Mouse (Mus musculus): Measurements from ENCODE around the gene Wnk1. TPM values are rescaled to one million over a fixed set of nuclear protein-coding genes. Genes with fewer than 3 reads are reported as not detected.

The Wnk1 gene
- polyA plus RNA-seq, 1 experiment from 2014 or later: 40.7 TPM

DNA sequence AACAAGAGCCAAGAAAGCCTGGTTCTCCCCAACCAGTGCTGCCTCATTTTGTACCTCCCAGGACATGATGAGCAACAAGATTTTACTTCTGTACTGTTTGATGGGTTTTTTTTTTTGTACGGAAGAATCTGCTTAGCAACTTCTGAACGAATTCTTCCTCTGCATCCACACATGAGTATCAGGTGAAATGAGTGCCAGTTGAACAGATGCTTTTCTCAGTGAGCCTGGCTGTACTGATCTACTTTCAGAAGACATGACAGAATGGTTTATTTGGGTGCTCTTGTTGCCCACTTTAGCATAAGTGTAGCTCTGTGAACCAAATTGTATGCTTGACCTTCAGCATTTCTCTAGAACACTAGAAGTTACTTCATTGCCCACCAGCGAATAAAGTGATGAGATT, 16.4 kb downstream of the Wnk1 start:
- WGBS: 91% methylated on average over 3 of the region's 3 CpGs
- Histone ChIP-seq H3K4me1 (ENCODE audit: insufficient read depth, low read length) (no peaks in the 10 kb centered on the region), H3K9me3 (ENCODE audit: low read length) (no peaks in the 10 kb centered on the region), H3K9ac (replicated peaks; ENCODE audit: low read length) (no peak overlapping the region), H3K27ac (ENCODE audit: low read length) (no peak overlapping the region), H3K4me3 (ENCODE audit: low read length) (no peak overlapping the region), H3K4me2 (replicated peaks; ENCODE audit: low read depth, low read length) (no peak overlapping the region), H3K27me3 (ENCODE audit: insufficient read depth, low read length) (no peaks in the 10 kb centered on the region), H3K36me3 (ENCODE audit: insufficient read depth, low read length) (0 out of 2 replicates have a peak, but pooled peaks cover 4% of the 10 kb centered on the region)
- no peak for ATAC-seq (ENCODE audit: low FRiP score, low TSS enrichment)

DNA sequence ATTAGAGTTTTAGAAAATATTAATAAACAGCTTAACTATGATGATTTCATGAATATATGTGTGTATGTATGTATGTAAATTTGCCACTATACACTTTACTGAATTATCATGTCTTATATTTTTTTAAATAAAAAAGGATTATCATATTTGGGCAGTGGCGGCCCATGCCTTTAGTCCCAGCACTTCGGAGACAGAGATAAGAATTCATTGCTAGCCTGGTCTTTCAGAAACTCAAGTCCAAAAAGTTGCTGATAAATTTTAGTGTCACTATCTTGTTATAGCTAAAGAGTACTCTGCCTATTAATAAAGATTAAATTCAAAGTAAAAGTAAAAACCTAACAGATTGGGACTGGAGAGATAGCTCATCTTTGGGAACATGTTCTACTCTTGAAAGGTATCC, 18.8 kb downstream of the Wnk1 start:
- Histone ChIP-seq H3K4me3 (ENCODE audit: low read length) (no peak overlapping the region), H3K4me1 (ENCODE audit: insufficient read depth, low read length) (no peaks in the 10 kb centered on the region), H3K36me3 (ENCODE audit: insufficient read depth, low read length) (no peaks in the 10 kb centered on the region), H3K9ac (replicated peaks; ENCODE audit: low read length) (no peak overlapping the region), H3K27ac (ENCODE audit: low read length) (no peak overlapping the region), H3K27me3 (ENCODE audit: insufficient read depth, low read length) (no peaks in the 10 kb centered on the region), H3K9me3 (ENCODE audit: low read length) (no peaks in the 10 kb centered on the region), H3K4me2 (replicated peaks; ENCODE audit: low read depth, low read length) (no peak overlapping the region)
- 92% methylated on average over 2 of the region's 2 CpGs for WGBS
- ATAC-seq (ENCODE audit: low FRiP score, low TSS enrichment): no peak

DNA sequence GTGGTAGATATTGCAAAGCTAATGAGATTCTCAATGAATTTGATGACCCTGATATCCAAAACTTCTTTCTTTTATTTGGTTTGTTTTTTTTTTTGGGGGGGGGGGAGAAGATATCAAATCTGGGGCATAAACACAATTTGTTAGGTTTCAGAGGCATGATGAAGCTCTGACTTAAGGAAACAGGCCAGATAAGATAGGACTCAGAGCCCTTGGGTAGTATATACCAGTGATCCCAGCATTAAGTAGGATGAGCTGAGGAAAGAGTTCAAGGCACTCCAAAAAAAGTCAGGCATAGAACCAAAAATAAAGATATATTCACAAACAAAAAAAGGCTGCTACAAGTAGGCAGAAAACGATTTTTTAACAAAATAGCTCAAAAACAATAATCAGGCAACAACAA, 25.3 kb downstream of the Wnk1 start:
- WGBS: 83% methylated on average over 1 of the region's 1 CpGs
- Histone ChIP-seq H3K4me2 (replicated peaks; ENCODE audit: low read depth, low read length) (no peak overlapping the region), H3K9me3 (ENCODE audit: low read length) (no peaks in the 10 kb centered on the region), H3K9ac (replicated peaks; ENCODE audit: low read length) (no peak overlapping the region), H3K4me3 (ENCODE audit: low read length) (no peak overlapping the region), H3K36me3 (ENCODE audit: insufficient read depth, low read length) (no peaks in the 10 kb centered on the region), H3K27me3 (ENCODE audit: insufficient read depth, low read length) (no peaks in the 10 kb centered on the region), H3K4me1 (ENCODE audit: insufficient read depth, low read length) (no peaks in the 10 kb centered on the region), H3K27ac (ENCODE audit: low read length) (no peak overlapping the region)
- no peak for ATAC-seq (ENCODE audit: low FRiP score, low TSS enrichment)

DNA sequence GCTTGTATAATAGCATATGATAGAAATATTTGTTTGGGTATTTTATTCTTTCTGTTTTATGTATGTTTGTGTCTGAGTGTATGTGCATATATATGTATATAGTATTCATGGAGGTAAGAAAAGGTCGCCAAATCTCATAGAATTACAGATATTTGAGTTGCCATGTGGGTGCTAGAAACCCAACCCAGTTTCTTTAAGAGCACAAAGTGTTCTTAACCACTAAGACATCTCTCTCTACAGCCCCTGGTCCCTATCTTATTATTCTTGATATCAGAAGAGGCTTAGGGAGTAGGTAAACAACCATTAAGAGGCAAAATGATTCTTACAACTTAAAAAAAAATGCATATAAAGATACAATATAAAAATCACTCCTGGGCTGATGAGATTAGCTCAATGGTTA, 27.0 kb downstream of the Wnk1 start:
- H3K9me3 ChIP-seq (ENCODE audit: low read length): no peaks in the 10 kb centered on the region
- H3K27ac ChIP-seq (ENCODE audit: low read length): no peak overlapping the region
- no peak overlapping the region for H3K9ac ChIP-seq (replicated peaks; ENCODE audit: low read length)
- no peaks in the 10 kb centered on the region for H3K4me1 ChIP-seq (ENCODE audit: insufficient read depth, low read length)
- no peaks in the 10 kb centered on the region for H3K27me3 ChIP-seq (ENCODE audit: insufficient read depth, low read length)
- no peaks in the 10 kb centered on the region for H3K36me3 ChIP-seq (ENCODE audit: insufficient read depth, low read length)
- H3K4me2 ChIP-seq (replicated peaks; ENCODE audit: low read depth, low read length): no peak overlapping the region
- no peak overlapping the region for H3K4me3 ChIP-seq (ENCODE audit: low read length)
- 90% methylated on average over 1 of the region's 1 CpGs for WGBS
- ATAC-seq (ENCODE audit: low FRiP score, low TSS enrichment): no peak

DNA sequence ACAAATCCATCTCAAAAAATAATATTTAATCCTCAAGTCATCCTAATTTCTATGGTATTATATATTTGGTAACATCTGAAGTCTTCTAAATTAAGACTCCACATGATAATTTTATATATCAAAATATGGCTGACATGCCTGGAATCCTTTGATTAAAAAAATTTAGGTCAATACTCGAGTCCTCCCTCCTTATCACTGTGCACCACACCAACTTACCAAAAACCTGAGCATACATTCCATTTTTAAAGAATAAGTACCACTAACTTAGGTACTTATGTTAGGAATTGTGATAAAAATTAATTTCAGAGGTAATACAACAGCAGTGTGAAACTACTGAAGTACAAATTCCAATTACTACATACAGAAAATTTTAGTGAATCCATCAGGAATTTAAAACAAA, 27.5 kb downstream of the Wnk1 start:
- H3K4me3 ChIP-seq (ENCODE audit: low read length): no peak overlapping the region
- no peak overlapping the region for H3K27ac ChIP-seq (ENCODE audit: low read length)
- H3K4me2 ChIP-seq (replicated peaks; ENCODE audit: low read depth, low read length): no peak overlapping the region
- no peak overlapping the region for H3K9ac ChIP-seq (replicated peaks; ENCODE audit: low read length)
- H3K9me3 ChIP-seq (ENCODE audit: low read length): no peaks in the 10 kb centered on the region
- ATAC-seq (ENCODE audit: low FRiP score, low TSS enrichment): no peak
- WGBS: 78% methylated on average over 1 of the region's 1 CpGs
- no peaks in the 10 kb centered on the region for H3K36me3 ChIP-seq (ENCODE audit: insufficient read depth, low read length)
- no peaks in the 10 kb centered on the region for H3K4me1 ChIP-seq (ENCODE audit: insufficient read depth, low read length)
- H3K27me3 ChIP-seq (ENCODE audit: insufficient read depth, low read length): no peaks in the 10 kb centered on the region

DNA sequence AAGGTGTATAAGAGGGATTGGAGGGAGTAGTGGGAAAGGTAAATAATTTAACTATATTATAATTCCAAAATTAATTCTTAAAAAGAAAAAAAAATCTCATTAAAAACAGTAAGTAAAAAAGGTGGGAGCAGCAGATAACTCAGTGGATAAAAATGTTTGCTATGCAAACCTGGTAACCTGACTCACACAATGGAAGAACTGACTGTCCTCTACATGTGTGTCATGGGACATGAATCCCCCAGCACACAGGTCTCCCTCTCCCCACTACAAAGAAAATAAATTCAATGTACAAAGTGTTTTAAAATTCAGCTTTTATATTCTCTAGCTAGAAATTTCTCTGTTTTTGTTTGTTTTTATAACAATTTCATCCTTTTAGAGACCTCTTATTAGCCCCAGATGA, 27.9 kb downstream of the Wnk1 start:
- H3K4me3 ChIP-seq (ENCODE audit: low read length): no peak overlapping the region
- H3K27me3 ChIP-seq (ENCODE audit: insufficient read depth, low read length): no peaks in the 10 kb centered on the region
- no peaks in the 10 kb centered on the region for H3K4me1 ChIP-seq (ENCODE audit: insufficient read depth, low read length)
- no peaks in the 10 kb centered on the region for H3K9me3 ChIP-seq (ENCODE audit: low read length)
- no peak overlapping the region for H3K9ac ChIP-seq (replicated peaks; ENCODE audit: low read length)
- no peaks in the 10 kb centered on the region for H3K36me3 ChIP-seq (ENCODE audit: insufficient read depth, low read length)
- no peak for ATAC-seq (ENCODE audit: low FRiP score, low TSS enrichment)
- no peak overlapping the region for H3K27ac ChIP-seq (ENCODE audit: low read length)
- no peak overlapping the region for H3K4me2 ChIP-seq (replicated peaks; ENCODE audit: low read depth, low read length)

DNA sequence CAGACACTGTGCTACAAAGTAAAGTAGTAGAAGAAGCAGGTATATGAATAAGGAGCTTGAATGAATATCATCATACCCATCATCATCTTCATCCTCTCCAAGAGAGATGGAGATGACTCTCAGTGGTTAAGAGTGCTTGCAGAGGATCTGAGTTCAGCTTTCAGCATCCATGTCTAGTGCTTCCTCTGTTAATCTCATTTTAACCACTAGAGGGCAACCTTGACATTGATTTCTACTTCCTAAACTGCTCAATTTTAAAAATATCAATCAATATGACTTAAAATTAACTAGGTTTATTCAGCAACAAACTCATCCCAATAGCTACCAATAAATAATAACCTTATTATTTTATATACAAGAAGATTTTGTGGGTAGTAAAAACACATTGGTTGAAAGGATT, 36.8 kb downstream of the Wnk1 start:
- no peak overlapping the region for H3K27ac ChIP-seq (ENCODE audit: low read length)
- no peaks in the 10 kb centered on the region for H3K27me3 ChIP-seq (ENCODE audit: insufficient read depth, low read length)
- H3K36me3 ChIP-seq (ENCODE audit: insufficient read depth, low read length): peaks cover 4% of the 10 kb centered on the region; the same call in 1 of the 2 replicates
- H3K9ac ChIP-seq (replicated peaks; ENCODE audit: low read length): no peak overlapping the region
- no peak overlapping the region for H3K4me3 ChIP-seq (ENCODE audit: low read length)
- no peak for ATAC-seq (ENCODE audit: low FRiP score, low TSS enrichment)
- H3K4me1 ChIP-seq (ENCODE audit: insufficient read depth, low read length): no peaks in the 10 kb centered on the region
- H3K9me3 ChIP-seq (ENCODE audit: low read length): no peaks in the 10 kb centered on the region
- H3K4me2 ChIP-seq (replicated peaks; ENCODE audit: low read depth, low read length): no peak overlapping the region

DNA sequence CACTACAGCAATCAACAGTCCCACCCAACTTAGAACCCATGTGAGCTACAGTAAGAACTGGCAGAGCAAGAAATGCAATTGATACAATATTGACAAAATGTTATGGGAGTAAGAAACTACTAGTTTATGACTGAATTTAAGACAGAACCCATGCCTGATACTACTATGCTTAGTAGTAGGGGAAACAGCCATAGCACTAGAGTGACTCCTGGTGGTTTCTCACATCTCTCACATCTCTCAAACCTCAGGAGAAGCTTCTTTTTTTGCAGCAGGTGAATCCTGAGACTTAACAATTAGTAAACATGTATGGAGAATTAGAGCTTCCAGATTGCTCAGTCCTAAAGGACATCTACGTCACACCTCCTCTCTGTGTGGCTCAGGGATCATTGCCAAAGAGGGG, 42.0 kb downstream of the Wnk1 start:
- 90% methylated on average over 1 of the region's 1 CpGs for WGBS
- no peak for ATAC-seq (ENCODE audit: low FRiP score, low TSS enrichment)
- Histone ChIP-seq H3K4me2 (replicated peaks; ENCODE audit: low read depth, low read length) (no peak overlapping the region), H3K27ac (ENCODE audit: low read length) (no peak overlapping the region), H3K36me3 (ENCODE audit: insufficient read depth, low read length) (peaks cover 4% of the 10 kb centered on the region; the same call in 1 of the 2 replicates), H3K4me1 (ENCODE audit: insufficient read depth, low read length) (no peaks in the 10 kb centered on the region), H3K9me3 (ENCODE audit: low read length) (no peaks in the 10 kb centered on the region), H3K9ac (replicated peaks; ENCODE audit: low read length) (no peak overlapping the region), H3K27me3 (ENCODE audit: insufficient read depth, low read length) (no peaks in the 10 kb centered on the region), H3K4me3 (ENCODE audit: low read length) (no peak overlapping the region)

DNA sequence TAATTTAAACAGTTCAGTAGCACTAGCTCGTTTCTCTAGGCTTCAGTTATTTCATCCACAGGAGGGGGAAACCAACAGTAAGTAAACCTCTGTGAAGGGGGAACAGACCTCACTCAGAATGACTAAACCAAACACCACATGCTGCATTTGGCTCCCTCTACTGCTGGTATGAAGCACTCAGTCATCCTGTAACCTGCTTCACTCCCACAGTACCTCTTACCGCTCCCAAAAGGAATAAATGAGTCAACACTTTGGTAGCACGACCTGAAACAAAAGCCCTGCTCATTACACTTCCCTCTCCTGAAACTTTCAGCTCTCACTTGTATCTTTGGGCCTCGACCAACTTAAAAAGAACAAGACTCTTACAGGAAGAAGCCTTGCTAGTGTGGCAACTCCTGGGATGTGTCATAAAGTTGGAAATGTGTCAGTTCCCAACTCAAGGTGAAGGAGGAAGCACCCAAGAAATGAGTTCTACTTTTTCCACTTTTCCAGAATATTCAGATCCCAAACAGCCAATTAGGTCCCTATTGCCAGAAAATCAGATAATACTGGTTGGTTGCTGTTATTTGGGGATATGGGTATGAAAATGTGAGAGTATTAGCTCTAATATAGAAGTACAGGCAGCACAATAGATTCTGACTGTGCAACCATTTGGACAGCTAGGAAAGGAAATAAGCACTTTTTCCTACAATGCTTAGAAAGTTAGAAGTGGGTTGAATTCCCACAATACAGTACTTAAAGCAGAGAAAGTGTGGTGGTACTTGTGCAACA, 114.1 kb downstream of the Wnk1 start:
- Histone ChIP-seq H3K4me3 (ENCODE audit: low read length) (no peak overlapping the region), H3K4me2 (replicated peaks; ENCODE audit: low read depth, low read length) (no peak overlapping the region), H3K27me3 (ENCODE audit: insufficient read depth, low read length) (no peaks in the 10 kb centered on the region), H3K27ac (ENCODE audit: low read length) (no peak overlapping the region), H3K9me3 (ENCODE audit: low read length) (no peaks in the 10 kb centered on the region), H3K9ac (replicated peaks; ENCODE audit: low read length) (no peak overlapping the region), H3K4me1 (ENCODE audit: insufficient read depth, low read length) (no peaks in the 10 kb centered on the region), H3K36me3 (ENCODE audit: insufficient read depth, low read length) (peaks cover 58% of the 10 kb centered on the region)
- WGBS: 54% methylated on average over 4 of the region's 4 CpGs
- no peak for ATAC-seq (ENCODE audit: low FRiP score, low TSS enrichment)

DNA sequence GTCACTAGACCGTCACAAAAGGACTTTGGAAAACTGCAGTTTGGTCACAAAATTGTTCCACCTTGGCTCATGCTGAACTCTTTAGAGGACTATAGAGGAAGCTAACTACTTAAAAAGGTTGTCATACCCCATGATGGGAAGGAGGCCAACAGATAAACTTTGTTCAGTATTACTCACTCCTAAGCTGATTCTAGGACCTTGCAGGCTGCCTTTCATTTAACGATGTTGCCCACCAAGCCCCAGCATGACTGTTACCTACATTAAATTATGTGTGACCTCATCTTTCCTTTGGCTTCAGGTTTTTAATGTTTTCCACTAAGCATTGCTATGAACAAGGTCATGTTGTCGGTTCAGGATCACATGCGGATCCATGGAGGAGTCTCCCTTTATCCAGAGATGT, 115.9 kb downstream of the Wnk1 start:
- H3K4me3 ChIP-seq (ENCODE audit: low read length): no peak overlapping the region
- H3K36me3 ChIP-seq (ENCODE audit: insufficient read depth, low read length): peaks cover 56% of the 10 kb centered on the region
- WGBS: 88% methylated on average over 4 of the region's 4 CpGs
- no peak for ATAC-seq (ENCODE audit: low FRiP score, low TSS enrichment)
- no peak overlapping the region for H3K27ac ChIP-seq (ENCODE audit: low read length)
- no peaks in the 10 kb centered on the region for H3K27me3 ChIP-seq (ENCODE audit: insufficient read depth, low read length)
- no peak overlapping the region for H3K4me2 ChIP-seq (replicated peaks; ENCODE audit: low read depth, low read length)
- no peaks in the 10 kb centered on the region for H3K9me3 ChIP-seq (ENCODE audit: low read length)
- H3K4me1 ChIP-seq (ENCODE audit: insufficient read depth, low read length): no peaks in the 10 kb centered on the region
- H3K9ac ChIP-seq (replicated peaks; ENCODE audit: low read length): no peak overlapping the region
